Mouse (Mus musculus): ENCODE data around the gene Gm3336. TPM values are rescaled to one million over a fixed set of nuclear protein-coding genes. Genes with fewer than 3 reads are reported as not detected.

Gm3336 gene
- total RNA-seq, 2 experiments from 2014 or later = not detected

DNA sequence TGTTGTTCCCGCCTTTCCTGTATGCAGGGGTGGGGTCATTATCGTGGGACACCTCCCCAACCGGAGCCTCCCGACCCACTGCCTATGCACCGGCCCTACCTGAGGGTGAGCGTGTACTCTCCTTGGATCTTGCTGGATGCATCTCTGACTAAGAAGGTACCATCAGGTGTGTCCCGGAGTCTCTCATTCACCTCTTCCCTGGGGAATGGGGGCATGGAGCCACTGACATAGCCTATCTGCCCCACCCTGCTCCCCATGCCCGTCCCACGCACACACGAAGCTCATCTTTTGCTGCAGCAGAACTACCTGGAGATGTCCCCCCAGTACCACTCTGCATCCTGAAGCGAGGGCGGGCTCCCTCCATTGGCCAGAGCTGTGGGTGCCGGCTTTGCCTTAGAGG is 52.4 kb downstream of the Gm3336 start:
- intact Hi-C loops (cut with DNase I) = no loop called here

DNA sequence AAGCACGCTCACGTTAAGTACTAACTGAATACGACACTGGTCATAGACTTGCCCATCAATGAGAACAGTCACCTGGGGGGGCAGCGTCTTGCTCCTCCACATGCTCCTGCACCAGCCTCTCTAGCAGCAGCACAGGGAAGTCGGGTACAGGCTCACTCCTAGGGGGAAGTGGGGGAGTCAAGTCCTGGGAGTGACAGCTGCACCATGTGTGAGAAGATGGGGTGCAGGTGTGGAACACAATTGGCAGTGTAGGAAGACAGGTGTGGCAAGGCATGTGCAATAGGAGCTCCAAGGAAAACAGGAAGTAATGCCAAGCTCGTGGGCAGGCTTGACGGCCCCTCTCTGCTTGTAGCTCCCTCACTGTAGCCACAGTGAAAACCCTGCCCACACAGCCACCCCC is 52.9 kb downstream of the Gm3336 start:
- DNase-seq (ENCODE audit: low spot score) = no peak
- intact Hi-C loops (cut with DNase I) = no loop called here

More for the DNA sequence above, 52.4 kb downstream of the Gm3336 start:
- DNase-seq (ENCODE audit: low spot score) = no peak

DNA sequence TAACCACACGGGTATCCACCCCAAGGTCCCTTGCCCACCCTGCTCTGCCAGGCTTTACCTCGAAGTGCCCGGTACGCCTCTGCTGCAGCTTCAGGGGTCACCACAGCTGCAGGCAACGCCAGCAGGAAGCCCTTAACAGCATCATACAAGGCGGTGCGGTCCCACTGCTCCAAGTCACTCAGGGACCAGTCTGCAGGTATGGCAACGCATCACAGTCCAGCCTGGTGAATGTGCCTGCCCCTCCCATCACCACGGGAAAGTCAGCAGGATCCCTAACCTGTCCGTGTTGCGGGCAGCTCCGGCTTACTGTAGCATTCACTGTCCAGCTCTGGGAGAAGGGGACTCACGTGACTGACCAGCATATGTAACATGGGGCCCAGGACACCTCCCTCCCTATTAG is 53.7 kb downstream of the Gm3336 start:
- intact Hi-C loops (cut with DNase I) = no loop called here
- DNase-seq (ENCODE audit: low spot score) = no peak

Other genes starting within 250 kb of the Gm3336 start
- gene Klhl26, start 241.6 kb upstream of the Gm3336 start, total RNA-seq (2021) = 1 to 10 TPM; 7.6 to 7.7 TPM
- gene Tmem59l, start 231.2 kb upstream of the Gm3336 start, total RNA-seq (2021) = not detected
- gene Crlf1, start 225.4 kb upstream of the Gm3336 start, total RNA-seq (2021) = under 1 TPM; 0.34 to 0.81 TPM
- gene Rex1bd, start 211.8 kb upstream of the Gm3336 start, total RNA-seq (2021) = 100 to 1,000 TPM; 102 TPM
- 1,000 to 10,000 TPM; 1,533 to 1,573 TPM for gene Uba52, start 207.7 kb upstream of the Gm3336 start, total RNA-seq (2021)
- gene Fkbp8, start 190.8 kb upstream of the Gm3336 start, total RNA-seq (2021) = 100 to 1,000 TPM; 130 to 135 TPM
- 10 to 100 TPM; 73.6 to 76.6 TPM for gene Kxd1, start 190.6 kb upstream of the Gm3336 start, total RNA-seq (2021)
- 10 to 100 TPM; 11.7 to 13.3 TPM for gene Ell, start 179.1 kb upstream of the Gm3336 start, total RNA-seq (2021)
- gene Isyna1, start 124.2 kb upstream of the Gm3336 start, total RNA-seq (2021) = 10 to 100 TPM; 21.5 to 25.1 TPM
- 10 to 100 TPM; 37.0 to 37.7 TPM for gene Ssbp4, start 109.7 kb upstream of the Gm3336 start, total RNA-seq (2021)
- gene Lrrc25, start 102.4 kb upstream of the Gm3336 start, total RNA-seq (2021) = 1 to 10 TPM; 1.4 to 1.5 TPM
- under 1 TPM; 0.56 to 0.73 TPM for gene Gdf15, start 86.1 kb upstream of the Gm3336 start, total RNA-seq (2021)
- gene Pgpep1, start 58.2 kb upstream of the Gm3336 start, total RNA-seq (2021) = 10 to 100 TPM; 46.8 to 47.5 TPM
- gene Lsm4, start 45.3 kb upstream of the Gm3336 start, total RNA-seq (2021) = 10 to 100 TPM; 60.6 to 62.9 TPM
- gene Jund, start 19.6 kb upstream of the Gm3336 start, total RNA-seq (2021) = 100 to 1,000 TPM; 136 to 141 TPM
- not detected for gene Iqcn, start 15.1 kb upstream of the Gm3336 start, total RNA-seq (2021)
- gene Pde4c, start 5.2 kb downstream of the Gm3336 start, total RNA-seq (2021) = 1 to 10 TPM; 2.5 to 3.7 TPM
- gene Rab3a, start 36.1 kb downstream of the Gm3336 start, total RNA-seq (2021) = 10 to 100 TPM; 49.7 to 57.6 TPM
- gene Mpv17l2, start 42.4 kb downstream of the Gm3336 start, total RNA-seq (2021) = 10 to 100 TPM; 26.7 to 28.0 TPM
- gene Pik3r2, start 58.2 kb downstream of the Gm3336 start, total RNA-seq (2021) = 10 to 100 TPM; 21.8 to 25.5 TPM
- 1 to 10 TPM; 5.2 to 6.3 TPM for gene Mast3, start 86.5 kb downstream of the Gm3336 start, total RNA-seq (2021)
- not detected for gene Il12rb1, start 89.9 kb downstream of the Gm3336 start, total RNA-seq (2021)
- 10 to 100 TPM in 1 of 2 experiments, 1 to 10 TPM in 1; 9.2 to 10.2 TPM for gene Arrdc2, start 121.2 kb downstream of the Gm3336 start, total RNA-seq (2021)
- gene Kcnn1, start 144.7 kb downstream of the Gm3336 start, total RNA-seq (2021) = 1 to 10 TPM; 8.1 to 8.6 TPM
- gene Ccdc124, start 155.4 kb downstream of the Gm3336 start, total RNA-seq (2021) = 10 to 100 TPM; 46.6 to 47.7 TPM
- not detected for gene Slc5a5, start 174.2 kb downstream of the Gm3336 start, total RNA-seq (2021)
- gene Rpl18a, start 178.9 kb downstream of the Gm3336 start, total RNA-seq (2021) = 100 to 1,000 TPM; 838 to 880 TPM
- gene Map1s, start 187.4 kb downstream of the Gm3336 start, total RNA-seq (2021) = 10 to 100 TPM; 20.7 to 21.2 TPM